Mouse (Mus musculus): Measurements from ENCODE around the gene Xrn2. TPM values are rescaled to one million over a fixed set of nuclear protein-coding genes. Genes with fewer than 3 reads are reported as not detected.

Xrn2 gene
- 28.9 and 30.7 TPM in 2 replicates for polyA plus RNA-seq (2015; fragmentation: Nextera tagmentation; extraction: Ambion mirVana)

- no peaks in the 10 kb centered on the region for H3K36me3 ChIP-seq (replicated peaks; ENCODE audit: insufficient read depth, low read length)
- peak within 1 kb of the TSS; percentile 99 for H3K27ac ChIP-seq (ENCODE audit: low read depth)
- peaks cover 16% of the 10 kb centered on the region for H3K4me1 ChIP-seq (ENCODE audit: insufficient read depth)
- peak; percentile 96 for DNase-seq
- peak within 1 kb of the TSS; percentile 96 for H3K4me3 ChIP-seq (ENCODE audit: low read depth, low read length)
- peak within 1 kb of the TSS; percentile 96 for H3K9ac ChIP-seq (replicated peaks)
- no peaks in the 10 kb centered on the region for H3K9me3 ChIP-seq (ENCODE audit: low read length)
- H3K27me3 ChIP-seq (ENCODE audit: insufficient read depth, low read length) = no peaks in the 10 kb centered on the region
- TF ChIP-seq EP300 (IDR thresholded peaks at IDR 0.05; ENCODE audit: low read depth) (0 out of 2 replicates have a peak, but pooled peaks have one; percentile 49), CTCF (IDR thresholded peaks at IDR 0.05; ENCODE audit: low read depth) (no peak)
- peak; percentile 92 for ATAC-seq
- WGBS (ENCODE audit: insufficient replicate concordance) = under 1% methylated on average over 37 of the region's 37 CpGs
- peak within 1 kb of the TSS; percentile 88 for H3K4me2 ChIP-seq (ENCODE audit: low read depth, low read length)
These were observed at the start of gene Xrn2 for GRCm38 (mm10) chr2:147012623-147013184. TSS of gene Xrn2 (plus strand) at chr2:147012996.

GRCm38 (mm10) chr2:146975024-146975423 is 37.8 kb upstream of the Xrn2 start:
- Histone ChIP-seq H3K9ac (replicated peaks) (no peak overlapping the region), H3K27ac (ENCODE audit: low read depth) (no peak overlapping the region), H3K4me2 (ENCODE audit: low read depth, low read length) (no peak overlapping the region), H3K9me3 (ENCODE audit: low read length) (no peaks in the 10 kb centered on the region), H3K36me3 (replicated peaks; ENCODE audit: insufficient read depth, low read length) (no peaks in the 10 kb centered on the region), H3K4me1 (ENCODE audit: insufficient read depth) (no peaks in the 10 kb centered on the region), H3K27me3 (ENCODE audit: insufficient read depth, low read length) (no peaks in the 10 kb centered on the region), H3K4me3 (ENCODE audit: low read depth, low read length) (no peak overlapping the region)
- ATAC-seq (no peak), DNase-seq (no peak)
- TF ChIP-seq EP300 (IDR thresholded peaks at IDR 0.05; ENCODE audit: low read depth) (no peak), CTCF (IDR thresholded peaks at IDR 0.05; ENCODE audit: low read depth) (no peak)
- WGBS (ENCODE audit: insufficient replicate concordance) = 69% methylated on average over 3 of the region's 3 CpGs

GRCm38 (mm10) chr2:146975453-146976028 is 37.3 kb upstream of the Xrn2 start:
- Histone ChIP-seq H3K4me3 (ENCODE audit: low read depth, low read length) (no peak overlapping the region), H3K9ac (replicated peaks) (no peak overlapping the region), H3K27ac (ENCODE audit: low read depth) (no peak overlapping the region), H3K27me3 (ENCODE audit: insufficient read depth, low read length) (no peaks in the 10 kb centered on the region), H3K4me1 (ENCODE audit: insufficient read depth) (no peaks in the 10 kb centered on the region), H3K9me3 (ENCODE audit: low read length) (no peaks in the 10 kb centered on the region), H3K36me3 (replicated peaks; ENCODE audit: insufficient read depth, low read length) (no peaks in the 10 kb centered on the region), H3K4me2 (ENCODE audit: low read depth, low read length) (no peak overlapping the region)
- TF ChIP-seq CTCF (IDR thresholded peaks at IDR 0.05; ENCODE audit: low read depth) (no peak), EP300 (IDR thresholded peaks at IDR 0.05; ENCODE audit: low read depth) (no peak)
- ATAC-seq = no peak
- WGBS (ENCODE audit: insufficient replicate concordance) = 77% methylated on average over 3 of the region's 3 CpGs
- no peak for DNase-seq

- DNase-seq (no peak), ATAC-seq (no peak)
- no peak overlapping the region for H3K4me3 ChIP-seq (ENCODE audit: low read depth, low read length)
- no peak for TF ChIP-seq EP300 (IDR thresholded peaks at IDR 0.05; ENCODE audit: low read depth)
- no peak for TF ChIP-seq CTCF (IDR thresholded peaks at IDR 0.05; ENCODE audit: low read depth)
- H3K36me3 ChIP-seq (replicated peaks; ENCODE audit: insufficient read depth, low read length) = no peaks in the 10 kb centered on the region
- no peak overlapping the region for H3K4me2 ChIP-seq (ENCODE audit: low read depth, low read length)
- 83% methylated on average over 2 of the region's 2 CpGs for WGBS (ENCODE audit: insufficient replicate concordance)
- H3K9ac ChIP-seq (replicated peaks) = no peak overlapping the region
- no peaks in the 10 kb centered on the region for H3K4me1 ChIP-seq (ENCODE audit: insufficient read depth)
- no peaks in the 10 kb centered on the region for H3K27me3 ChIP-seq (ENCODE audit: insufficient read depth, low read length)
- H3K9me3 ChIP-seq (ENCODE audit: low read length) = no peaks in the 10 kb centered on the region
- H3K27ac ChIP-seq (ENCODE audit: low read depth) = no peak overlapping the region
These were observed 30.0 kb upstream of the Xrn2 start for GRCm38 (mm10) chr2:146982786-146983185.

GRCm38 (mm10) chr2:146984831-146985230 is 28.0 kb upstream of the Xrn2 start:
- ATAC-seq = no peak

GRCm38 (mm10) chr2:146985807-146986206 is 27.0 kb upstream of the Xrn2 start:
- Histone ChIP-seq H3K4me3 (ENCODE audit: low read depth, low read length) (no peak overlapping the region), H3K27me3 (ENCODE audit: insufficient read depth, low read length) (no peaks in the 10 kb centered on the region), H3K9me3 (ENCODE audit: low read length) (no peaks in the 10 kb centered on the region), H3K4me2 (ENCODE audit: low read depth, low read length) (no peak overlapping the region), H3K27ac (ENCODE audit: low read depth) (no peak overlapping the region), H3K9ac (replicated peaks) (no peak overlapping the region), H3K4me1 (ENCODE audit: insufficient read depth) (no peaks in the 10 kb centered on the region), H3K36me3 (replicated peaks; ENCODE audit: insufficient read depth, low read length) (no peaks in the 10 kb centered on the region)
- TF ChIP-seq EP300 (IDR thresholded peaks at IDR 0.05; ENCODE audit: low read depth) (no peak), CTCF (IDR thresholded peaks at IDR 0.05; ENCODE audit: low read depth) (no peak)
- no peak for ATAC-seq
- WGBS (ENCODE audit: insufficient replicate concordance) = 83% methylated on average over 1 of the region's 1 CpGs
- no peak for DNase-seq

More at GRCm38 (mm10) chr2:146984831-146985230, 28.0 kb upstream of the Xrn2 start:
- Histone ChIP-seq H3K4me1 (ENCODE audit: insufficient read depth) (no peaks in the 10 kb centered on the region), H3K9ac (replicated peaks) (no peak overlapping the region), H3K36me3 (replicated peaks; ENCODE audit: insufficient read depth, low read length) (no peaks in the 10 kb centered on the region), H3K27ac (ENCODE audit: low read depth) (no peak overlapping the region), H3K4me2 (ENCODE audit: low read depth, low read length) (no peak overlapping the region), H3K4me3 (ENCODE audit: low read depth, low read length) (no peak overlapping the region), H3K27me3 (ENCODE audit: insufficient read depth, low read length) (no peaks in the 10 kb centered on the region), H3K9me3 (ENCODE audit: low read length) (no peaks in the 10 kb centered on the region)
- WGBS (ENCODE audit: insufficient replicate concordance) = 71% methylated on average over 2 of the region's 2 CpGs
- no peak for DNase-seq
- no peak for TF ChIP-seq EP300 (IDR thresholded peaks at IDR 0.05; ENCODE audit: low read depth)
- TF ChIP-seq CTCF (IDR thresholded peaks at IDR 0.05; ENCODE audit: low read depth) = no peak

All from liver, postnatal 0 days (tissue).